Mouse (Mus musculus) liver, embryonic 16.5 days (tissue): ENCODE data around the gene Cdkn3. TPM values are rescaled to one million over a fixed set of nuclear protein-coding genes. Genes with fewer than 3 reads are reported as not detected.
"Not testable (repeated sequence)": the region's sequence is repeated elsewhere in the genome, so short reads cannot be mapped to it uniquely, and the experiment has no call there.

Experiments
- ATAC-seq: fragments of 200-750 bp; cut with Nextera tagmentation; 2 replicates; pipeline ENCODE4 v1.8.0; 2017; ENCODE audit warnings: low read depth, mild to moderate bottlenecking, moderate number of reproducible peaks, moderate library complexity
- H3K27ac ChIP-seq: fragments of 300-500 bp; sonication (generic); 2 replicates; pipeline ENCODE4 v1.5.1; 2014; ENCODE audit warnings: mild to moderate bottlenecking, low read length
- H3K27me3 ChIP-seq: fragments of 300-500 bp; sonication (generic); 2 replicates; pipeline ENCODE4 v1.6.1; 2014; ENCODE audit warnings: low read depth, low read length, mixed read lengths; ENCODE audit not compliant: control insufficient read depth, insufficient read depth
- H3K36me3 ChIP-seq: fragments of 300-500 bp; sonication (generic); 2 replicates; pipeline ENCODE4 v1.6.1; 2014; ENCODE audit warnings: mild to moderate bottlenecking; ENCODE audit not compliant: control insufficient read depth, insufficient read depth
- H3K4me1 ChIP-seq: fragments of 300-500 bp; sonication (generic); 2 replicates; pipeline ENCODE4 v1.6.1; 2014; ENCODE audit warnings: low read depth, low read length, mixed read lengths; ENCODE audit not compliant: control insufficient read depth
- H3K4me2 ChIP-seq: fragments of 300-500 bp; sonication (generic); 2 replicates; pipeline ENCODE4 v1.6.1; 2014; ENCODE audit warnings: low read depth, low read length, mixed read lengths
- H3K4me3 ChIP-seq: fragments of 300-500 bp; sonication (generic); 2 replicates; pipeline ENCODE4 v1.5.1; 2014; ENCODE audit warnings: low read depth, mild to moderate bottlenecking, low read length
- H3K9ac ChIP-seq: fragments of 300-500 bp; sonication (generic); 2 replicates; pipeline ENCODE4 v1.6.1; 2014; ENCODE audit warnings: low read depth, low read length
- H3K9me3 ChIP-seq: fragments of 300-500 bp; sonication (generic); replicated peaks from 2 replicates; pipeline ENCODE4 v1.6.1; 2016; ENCODE audit warnings: low read length; ENCODE audit not compliant: control insufficient read depth
- WGBS: fragments of 180-500 bp; shearing (Covaris S2); extraction: QIAGEN DNeasy Blood & Tissue Kit; methylation state at CpG from one replicate; pipeline ENCODE4 v1.1.7; 2014; ENCODE audit not compliant: insufficient replicate concordance; 5-methylcytosine and 5-hydroxymethylcytosine counted together
- polyA plus RNA-seq: library from polyadenylated mRNA; unstranded; fragments of >200 nt; fragmentation: Nextera tagmentation; extraction: Ambion mirVana; gene quantifications from 2 replicates; pipeline ENCODE4 v1.2.1, GENCODE M21; 2015

The Cdkn3 gene
- polyA plus RNA-seq, 1 experiment from 2014 or later, result 97.9 TPM

DNA sequence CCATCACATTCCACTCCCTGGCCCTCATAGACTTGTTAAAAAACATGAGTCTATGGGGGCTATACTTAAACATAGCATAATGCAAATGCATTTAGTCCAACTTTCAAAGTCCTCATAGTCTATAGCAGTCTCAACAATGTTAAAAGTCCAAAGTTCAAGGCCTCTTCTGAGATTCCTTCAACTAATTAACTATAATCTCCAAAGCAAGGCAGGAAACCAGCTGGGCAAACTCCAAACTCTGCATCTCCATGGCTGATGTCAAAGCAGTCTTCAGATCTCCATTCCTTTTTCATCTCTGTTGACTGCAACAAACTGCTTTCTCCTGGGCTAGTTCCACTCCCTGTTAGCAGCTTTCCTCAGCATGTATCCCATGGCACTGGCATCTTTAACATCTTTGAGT lies 23.0 kb upstream of the Cdkn3 start:
- H3K27me3 ChIP-seq, H3K4me3 ChIP-seq, H3K27ac ChIP-seq, H3K9ac ChIP-seq, H3K4me1 ChIP-seq, ATAC-seq, H3K36me3 ChIP-seq, H3K9me3 ChIP-seq, H3K4me2 ChIP-seq: not testable (repeated sequence)

DNA sequence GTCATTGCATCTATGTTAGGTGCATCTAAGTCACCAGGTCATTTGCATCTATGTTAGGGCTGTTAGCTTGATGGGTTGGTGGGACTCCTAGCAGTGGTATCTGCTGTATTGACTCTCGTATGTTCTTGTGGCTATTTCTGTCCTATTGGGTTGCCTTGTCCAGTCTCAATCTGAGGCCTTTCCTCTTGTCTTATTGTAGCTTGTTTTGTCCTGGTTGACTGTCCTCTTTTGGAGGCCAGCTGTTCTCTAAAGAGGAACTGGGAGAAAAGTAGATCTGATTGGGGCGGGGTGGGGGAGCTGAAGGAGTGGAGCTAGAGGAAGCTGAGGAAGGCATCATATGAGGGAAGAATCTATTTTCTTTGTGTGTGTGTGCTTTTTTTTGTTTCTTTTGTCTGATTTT lies 17.7 kb upstream of the Cdkn3 start:
- H3K9me3 ChIP-seq, result no peaks in the 10 kb centered on the region
- no peak for ATAC-seq
- H3K27me3 ChIP-seq, result no peaks in the 10 kb centered on the region
- H3K4me1 ChIP-seq, result no peaks in the 10 kb centered on the region
- H3K9ac ChIP-seq, result no peak overlapping the region
- no peak overlapping the region for H3K4me3 ChIP-seq
- 40% methylated on average over 2 of the region's 2 CpGs for WGBS
- no peak overlapping the region for H3K27ac ChIP-seq
- H3K36me3 ChIP-seq, result no peaks in the 10 kb centered on the region
- no peak overlapping the region for H3K4me2 ChIP-seq

DNA sequence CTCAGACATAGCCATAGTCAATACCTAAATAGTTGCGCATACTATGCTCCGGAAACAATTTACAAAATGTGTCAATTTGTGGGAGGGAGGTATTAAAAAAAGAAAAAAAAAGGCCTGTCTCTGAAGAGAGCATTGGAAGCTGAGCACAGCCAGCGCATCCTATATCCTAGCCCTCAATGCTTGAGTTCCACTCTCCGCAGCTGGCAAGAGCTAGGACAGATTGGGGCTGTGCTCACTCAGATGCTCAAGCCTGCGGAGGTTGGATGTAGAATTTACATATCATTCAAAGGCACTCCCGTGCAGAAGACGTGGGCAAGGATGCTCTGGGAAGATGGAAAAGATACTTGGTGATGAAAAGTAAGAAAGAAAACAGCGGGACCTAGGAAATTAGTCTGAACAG lies 14.9 kb upstream of the Cdkn3 start:
- Histone ChIP-seq H3K4me1 (no peaks in the 10 kb centered on the region), H3K36me3 (no peaks in the 10 kb centered on the region), H3K4me3 (no peak overlapping the region), H3K9me3 (no peaks in the 10 kb centered on the region), H3K27me3 (no peaks in the 10 kb centered on the region), H3K4me2 (no peak overlapping the region), H3K27ac (no peak overlapping the region), H3K9ac (no peak overlapping the region)
- ATAC-seq, result no peak
- WGBS, result 78% methylated on average over 8 of the region's 8 CpGs

DNA sequence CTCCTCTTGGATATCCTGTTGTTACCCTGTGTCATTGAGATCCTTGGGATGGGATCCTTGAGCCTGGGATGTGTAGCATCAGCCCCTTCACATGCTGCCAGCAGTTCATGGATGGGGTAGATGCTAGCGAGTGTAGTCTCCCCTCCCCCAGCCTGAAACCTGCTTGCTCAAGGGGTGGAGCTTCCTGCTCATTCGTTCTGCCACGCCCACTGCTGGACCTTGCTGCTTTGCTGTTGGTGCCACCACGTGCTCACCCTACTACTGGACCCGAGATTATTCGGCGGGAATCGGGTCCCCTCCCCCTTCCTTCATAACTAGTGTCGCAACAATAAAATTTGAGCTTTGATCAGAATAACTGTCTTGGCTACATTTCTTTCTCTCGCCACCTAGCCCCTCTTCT lies 6.0 kb upstream of the Cdkn3 start:
- not testable (repeated sequence) for H3K9me3 ChIP-seq, H3K27ac ChIP-seq, H3K36me3 ChIP-seq, ATAC-seq, H3K4me1 ChIP-seq, H3K4me2 ChIP-seq, H3K27me3 ChIP-seq, H3K9ac ChIP-seq, H3K4me3 ChIP-seq
- WGBS, result 57% methylated on average over 8 of the region's 10 CpGs

DNA sequence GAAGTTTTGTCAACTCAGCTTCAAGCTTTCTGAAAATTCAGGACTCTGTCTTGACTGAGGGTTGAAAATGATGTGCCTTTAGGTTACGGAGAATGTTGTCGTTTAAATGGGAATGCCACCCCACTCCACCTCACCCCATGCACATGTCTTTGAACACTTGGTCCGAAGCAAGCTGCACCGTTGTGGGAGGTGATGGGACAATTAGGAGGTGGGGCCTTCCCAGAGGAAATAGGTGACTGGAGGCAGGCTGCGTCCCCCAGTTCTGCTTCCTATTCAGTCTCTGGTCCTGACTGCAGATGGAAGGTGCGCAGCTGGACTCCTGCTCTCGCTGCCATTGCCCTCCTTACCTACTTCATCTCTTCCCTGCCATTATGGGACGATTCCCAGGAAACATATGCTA lies 4.5 kb upstream of the Cdkn3 start:
- no peak overlapping the region for H3K4me2 ChIP-seq
- H3K27me3 ChIP-seq, result no peaks in the 10 kb centered on the region
- H3K9me3 ChIP-seq, result no peaks in the 10 kb centered on the region
- ATAC-seq, result no peak
- no peaks in the 10 kb centered on the region for H3K36me3 ChIP-seq
- H3K4me3 ChIP-seq, result no peak overlapping the region
- peaks cover 4% of the 10 kb centered on the region for H3K4me1 ChIP-seq
- H3K27ac ChIP-seq, result no peak overlapping the region
- WGBS, result 79% methylated on average over 8 of the region's 8 CpGs
- no peak overlapping the region for H3K9ac ChIP-seq

DNA sequence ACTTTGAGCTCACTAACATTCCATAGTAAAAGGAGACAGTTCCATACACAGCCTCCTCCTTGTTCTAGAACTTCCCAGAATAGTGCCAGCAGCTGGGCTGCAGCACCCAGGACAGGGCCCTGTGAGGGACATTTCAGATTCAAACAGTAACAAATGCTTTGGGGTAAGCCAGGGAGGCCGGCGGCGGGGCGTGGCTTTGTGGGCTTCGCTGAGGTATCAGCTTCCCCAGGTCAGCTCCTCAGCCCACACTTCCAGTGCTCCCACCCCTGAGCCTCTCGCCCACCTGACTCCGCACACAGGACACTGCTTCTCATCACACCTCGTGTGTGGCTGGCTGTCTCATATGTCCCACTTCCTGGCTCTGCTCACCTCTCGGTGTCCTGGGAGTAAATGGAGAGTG lies 2.6 kb upstream of the Cdkn3 start:
- no peak for ATAC-seq
- 63% methylated on average over 9 of the region's 9 CpGs for WGBS

DNA sequence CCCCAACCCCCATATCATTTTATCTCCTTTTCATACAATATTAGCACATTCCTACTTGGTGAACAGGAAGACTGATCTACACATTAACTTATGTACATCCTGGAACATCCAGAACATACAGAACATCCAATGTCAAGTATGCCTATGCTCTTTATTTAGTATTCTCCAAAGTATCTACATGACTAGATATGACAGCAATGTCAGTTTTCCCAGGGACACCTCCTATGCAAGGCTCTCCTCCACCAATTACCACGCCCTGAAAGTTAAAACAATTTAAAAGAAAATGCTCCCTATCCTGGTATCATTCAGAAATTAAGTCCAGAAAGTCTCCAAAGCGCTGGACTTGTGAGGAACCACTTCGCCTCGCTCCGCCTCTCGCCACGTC lies 379 bp upstream of the Cdkn3 start:
- H3K36me3 ChIP-seq, result peaks cover 15% of the 10 kb centered on the region
- no peaks in the 10 kb centered on the region for H3K9me3 ChIP-seq
- 0 out of 2 replicates have a peak overlapping the region, but pooled peaks have one; percentile 21 for H3K27ac ChIP-seq
- peak overlapping the region; percentile 82 for H3K4me3 ChIP-seq
- ATAC-seq, result no peak
- H3K9ac ChIP-seq, result peak overlapping the region; percentile 51; the same call in 1 of the 2 replicates
- peak overlapping the region; percentile 57 for H3K4me2 ChIP-seq
- no peaks in the 10 kb centered on the region for H3K27me3 ChIP-seq
- peaks cover 10% of the 10 kb centered on the region for H3K4me1 ChIP-seq
- WGBS, result 1% methylated on average over 7 of the region's 7 CpGs

More for the DNA sequence above, 2.6 kb upstream of the Cdkn3 start:
- peaks cover 10% of the 10 kb centered on the region for H3K4me1 ChIP-seq
- no peak overlapping the region for H3K4me2 ChIP-seq
- no peaks in the 10 kb centered on the region for H3K27me3 ChIP-seq
- H3K4me3 ChIP-seq, result no peak overlapping the region
- H3K9ac ChIP-seq, result no peak overlapping the region
- H3K9me3 ChIP-seq, result no peaks in the 10 kb centered on the region
- no peak overlapping the region for H3K27ac ChIP-seq
- H3K36me3 ChIP-seq, result no peaks in the 10 kb centered on the region

DNA sequence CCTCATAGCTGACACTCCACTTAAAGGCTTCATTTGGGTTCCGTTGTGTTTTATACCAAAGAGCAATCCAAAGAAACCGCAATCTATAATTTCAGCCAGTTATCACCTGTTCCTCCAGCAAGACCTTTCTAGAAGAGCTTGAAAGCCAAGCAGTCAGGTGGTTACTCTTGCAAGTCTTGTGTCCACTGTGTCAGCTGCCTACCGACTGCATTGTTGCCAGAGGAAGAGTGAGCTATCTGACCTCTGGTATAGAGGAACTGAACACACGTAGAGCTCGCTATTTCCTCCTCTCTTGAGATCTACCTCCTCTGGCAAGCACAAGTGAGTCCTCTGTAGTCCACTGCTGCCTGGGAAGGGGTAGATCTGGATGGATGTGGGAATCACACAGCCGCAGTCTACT lies 845 bp downstream of the Cdkn3 start:
- H3K36me3 ChIP-seq, result peaks cover 20% of the 10 kb centered on the region
- H3K4me2 ChIP-seq, result peak overlapping the region; percentile 57
- no peak for ATAC-seq
- H3K27me3 ChIP-seq, result no peaks in the 10 kb centered on the region
- peak overlapping the region; percentile 79; the same call in 1 of the 2 replicates for H3K27ac ChIP-seq
- H3K9me3 ChIP-seq, result no peaks in the 10 kb centered on the region
- peak overlapping the region; percentile 91 for H3K9ac ChIP-seq
- peak overlapping the region; percentile 82 for H3K4me3 ChIP-seq
- 29% methylated on average over 6 of the region's 6 CpGs for WGBS
- H3K4me1 ChIP-seq, result peaks cover 10% of the 10 kb centered on the region

DNA sequence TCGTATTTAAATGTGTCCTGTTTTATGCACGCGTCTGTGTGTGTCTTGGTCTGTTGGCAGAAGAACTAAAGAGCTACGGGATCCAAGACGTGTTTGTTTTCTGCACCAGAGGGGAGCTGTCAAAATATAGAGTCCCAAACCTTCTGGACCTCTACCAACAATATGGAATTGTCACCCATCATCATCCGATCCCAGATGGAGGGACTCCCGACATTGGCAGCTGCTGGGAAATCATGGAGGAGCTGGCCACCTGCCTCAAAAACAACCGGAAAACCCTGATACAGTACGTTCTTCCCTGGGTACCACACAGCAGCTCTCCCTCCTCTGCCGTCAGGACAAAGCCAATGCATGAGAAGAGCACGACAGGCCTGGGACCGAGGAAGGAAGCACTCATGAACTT lies 6.8 kb downstream of the Cdkn3 start:
- Histone ChIP-seq H3K27me3 (no peaks in the 10 kb centered on the region), H3K27ac (no peak overlapping the region), H3K4me1 (no peaks in the 10 kb centered on the region; the same call in 1 of the 2 replicates), H3K36me3 (peaks cover 70% of the 10 kb centered on the region), H3K9me3 (no peaks in the 10 kb centered on the region), H3K4me2 (no peak overlapping the region), H3K4me3 (no peak overlapping the region), H3K9ac (no peak overlapping the region)
- 78% methylated on average over 12 of the region's 12 CpGs for WGBS
- ATAC-seq, result no peak

DNA sequence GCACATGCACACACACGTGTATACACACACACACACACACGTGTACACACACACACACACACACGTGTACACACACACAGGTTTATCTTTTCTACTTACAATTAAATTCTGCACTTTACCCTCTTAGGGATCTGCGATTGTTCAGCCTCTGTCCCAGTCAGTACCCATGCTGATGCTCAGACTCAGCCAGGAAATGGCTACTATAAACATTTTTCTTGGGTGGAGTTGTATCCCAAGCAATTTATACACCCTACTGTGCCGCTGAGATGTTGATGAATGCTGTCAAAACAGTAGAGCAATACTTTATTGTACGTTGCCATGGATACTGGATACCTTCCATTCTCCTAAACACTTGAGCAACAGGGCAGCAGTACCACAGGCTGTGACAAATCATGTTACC lies 9.7 kb downstream of the Cdkn3 start:
- H3K4me1 ChIP-seq, result no peaks in the 10 kb centered on the region
- peaks cover 62% of the 10 kb centered on the region for H3K36me3 ChIP-seq
- H3K9ac ChIP-seq, result no peak overlapping the region
- no peak overlapping the region for H3K27ac ChIP-seq
- no peak overlapping the region for H3K4me3 ChIP-seq
- no peak for ATAC-seq
- H3K27me3 ChIP-seq, result no peaks in the 10 kb centered on the region
- H3K9me3 ChIP-seq, result no peaks in the 10 kb centered on the region
- H3K4me2 ChIP-seq, result no peak overlapping the region
- WGBS, result 87% methylated on average over 6 of the region's 6 CpGs
